In genomic region chr8:114793682-114794081, GRCm38 (mm10) we compare ENCODE assay signal across 22 mouse cellular contexts.
A peak's percentile ranks its signal among the peaks of the same experiment; 100 is the strongest.
DNase-seq lines count a peak whose midpoint lies in the region; ATAC-seq and TF ChIP-seq lines count a peak whose summit lies in the region.
"Had no signal": no experiment of that assay in that cellular context is flagged by ENCODE, and none has a peak within 500 bp of the region (broad histone marks: within the 10 kb centered on the region; RNA-seq: fewer than 3 reads in every experiment).

No protein-coding gene starts in this region.

- H3K27ac ChIP-seq in intestine, postnatal 0 days (ENCODE audit: low read depth, low read length), result no peak overlapping the region
- no peak overlapping the region for H3K27ac ChIP-seq in intestine, embryonic 15.5 days
- H3K27ac ChIP-seq in kidney, embryonic 15.5 days, result no peak overlapping the region
- peak overlapping the region; percentile 71 for H3K27ac ChIP-seq in small intestine, adult 2 months (ENCODE audit: insufficient read depth, low read depth, low read length)
- H3K27ac ChIP-seq: embryonic facial prominence, embryonic 12.5 days; gastrocnemius, adult 2 months; heart, adult 2 months; hindbrain, embryonic 14.5 days; midbrain, embryonic 10.5 days; stomach, postnatal 0 days had no signal

- no peak for TF ChIP-seq POLR2A in small intestine, adult 2 months (IDR thresholded peaks at IDR 0.05; ENCODE audit: low read depth, low read length)

- H3K27me3 ChIP-seq in intestine, postnatal 0 days (replicated peaks; ENCODE audit: control insufficient read depth, insufficient read depth, low read length), result no peaks in the 10 kb centered on the region
- H3K27me3 ChIP-seq in intestine, embryonic 15.5 days (replicated peaks), result no peaks in the 10 kb centered on the region
- no peaks in the 10 kb centered on the region for H3K27me3 ChIP-seq in kidney, embryonic 15.5 days
- no peaks in the 10 kb centered on the region for H3K27me3 ChIP-seq in small intestine, adult 2 months (ENCODE audit: control insufficient read depth, insufficient read depth, low read length)
- H3K27me3 ChIP-seq: embryonic facial prominence, embryonic 12.5 days had no signal

- H3K4me2 ChIP-seq in intestine, postnatal 0 days (replicated peaks; ENCODE audit: low read depth), result no peak overlapping the region
- H3K4me2 ChIP-seq in intestine, embryonic 15.5 days (replicated peaks), result no peak overlapping the region
- 0 out of 2 replicates have a peak overlapping the region, but pooled peaks have one; percentile 1 for H3K4me2 ChIP-seq in kidney, embryonic 15.5 days
- H3K4me2 ChIP-seq: embryonic facial prominence, embryonic 12.5 days; hindbrain, embryonic 14.5 days had no signal

- peak; percentile 20 for DNase-seq in adrenal gland, postnatal 10 days
- no peak for DNase-seq in adrenal gland, adult 8-10 months
- no peak for DNase-seq in gastrocnemius, adult 8-10 months (ENCODE audit: low spot score in 2 of 2)
- DNase-seq: cerebellum, adult 11 months; gastrocnemius, adult 2 months; liver; lung, adult 2 months; lung, postnatal 4 days; right cerebral cortex, postnatal 25 days; thymus, postnatal 14 days had no signal

- no peak for TF ChIP-seq CTCF in intestine, postnatal 0 days (IDR thresholded peaks at IDR 0.05; ENCODE audit: low read depth)
- TF ChIP-seq CTCF in small intestine, adult 2 months (IDR thresholded peaks at IDR 0.05; ENCODE audit: extremely low read depth, insufficient read length, insufficient replicate concordance, low read depth, low read length), result no peak

- 83% methylated on average over 9 of the region's 9 CpGs for WGBS in intestine, postnatal 0 days
- whole genome bisulfite sequencing in intestine, embryonic 15.5 days, result 84% methylated on average over 9 of the region's 9 CpGs
- WGBS in kidney, embryonic 15.5 days, result 51% methylated on average over 9 of the region's 9 CpGs
- 37% methylated on average over 9 of the region's 9 CpGs for WGBS in small intestine, adult 2 months

- H3K9ac ChIP-seq in intestine, postnatal 0 days (ENCODE audit: low read depth, low read length), result no peak overlapping the region
- H3K9ac ChIP-seq in intestine, embryonic 15.5 days, result no peak overlapping the region
- no peak overlapping the region for H3K9ac ChIP-seq in kidney, embryonic 15.5 days
- H3K9ac ChIP-seq: embryonic facial prominence, embryonic 12.5 days; hindbrain, embryonic 14.5 days had no signal

- no peaks in the 10 kb centered on the region for H3K36me3 ChIP-seq in intestine, postnatal 0 days (ENCODE audit: control insufficient read depth, insufficient read depth)
- no peaks in the 10 kb centered on the region for H3K36me3 ChIP-seq in intestine, embryonic 15.5 days
- H3K36me3 ChIP-seq in kidney, embryonic 15.5 days, result no peaks in the 10 kb centered on the region
- no peaks in the 10 kb centered on the region for H3K36me3 ChIP-seq in small intestine, adult 2 months (ENCODE audit: control insufficient read depth, insufficient read depth, low read length)
- H3K36me3 ChIP-seq: embryonic facial prominence, embryonic 12.5 days; G1E; midbrain, embryonic 10.5 days had no signal

- H3K4me3 ChIP-seq in intestine, postnatal 0 days (ENCODE audit: low read depth, low read length), result no peak overlapping the region
- no peak overlapping the region for H3K4me3 ChIP-seq in intestine, embryonic 15.5 days (replicated peaks)
- H3K4me3 ChIP-seq in kidney, embryonic 15.5 days (replicated peaks), result no peak overlapping the region
- peak overlapping the region; percentile 22; the same call in 1 of the 2 replicates for H3K4me3 ChIP-seq in small intestine, adult 2 months (ENCODE audit: low read depth, low read length)
- H3K4me3 ChIP-seq: embryonic facial prominence, embryonic 12.5 days; gastrocnemius, adult 2 months; heart, adult 2 months; midbrain, embryonic 10.5 days had no signal

- no peaks in the 10 kb centered on the region for H3K9me3 ChIP-seq in intestine, postnatal 0 days (ENCODE audit: control insufficient read depth)
- H3K9me3 ChIP-seq in intestine, embryonic 15.5 days, result no peaks in the 10 kb centered on the region
- no peaks in the 10 kb centered on the region for H3K9me3 ChIP-seq in kidney, embryonic 15.5 days (replicated peaks)
- H3K9me3 ChIP-seq: embryonic facial prominence, embryonic 12.5 days; midbrain, embryonic 10.5 days had no signal

- H3K4me1 ChIP-seq in intestine, postnatal 0 days (replicated peaks; ENCODE audit: control insufficient read depth, insufficient read depth, low read length), result no peaks in the 10 kb centered on the region
- no peaks in the 10 kb centered on the region for H3K4me1 ChIP-seq in intestine, embryonic 15.5 days (replicated peaks)
- H3K4me1 ChIP-seq in kidney, embryonic 15.5 days, result peaks cover 22% of the 10 kb centered on the region
- H3K4me1 ChIP-seq in small intestine, adult 2 months (ENCODE audit: control insufficient read depth, insufficient read depth, insufficient read length, low read length), result peaks cover 12% of the 10 kb centered on the region; the same call in 1 of the 2 replicates
- H3K4me1 ChIP-seq: embryonic facial prominence, embryonic 12.5 days; midbrain, embryonic 10.5 days had no signal

- ATAC-seq in intestine, postnatal 0 days, result peak; percentile 63
- ATAC-seq in intestine, embryonic 15.5 days, result no peak
- 0 out of 2 replicates have a peak, but pooled peaks have one; percentile 55 for ATAC-seq in kidney, embryonic 15.5 days (replicated peaks; ENCODE audit: low FRiP score)
- no peak for ATAC-seq in erythroid progenitor cell, adult 5-6 weeks (replicated peaks; ENCODE audit: low FRiP score, poor library complexity, severe bottlenecking)
- ATAC-seq: CD4-positive, CD25-positive, alpha-beta regulatory T cell, adult 4 months had no signal

Comparison
In these comparisons a context has a peak if more than half of its experiments do, and no peak if none do; other contexts are left out.
1. ATAC-seq: peak in intestine, postnatal 0 days (single experiment) and kidney, embryonic 15.5 days (single experiment); none in intestine, embryonic 15.5 days (single experiment) and erythroid progenitor cell, adult 5-6 weeks (single experiment).